Mouse (Mus musculus): ENCODE results near the gene Supt16. TPM values are rescaled to one million over a fixed set of nuclear protein-coding genes. Genes with fewer than 3 reads are reported as not detected.

Supt16 gene
- 10 to 100 TPM; 71.3 to 73.2 TPM for total RNA-seq (2021)

GRCm38 (mm10) chr14:52197156-52197878, at the start of gene Supt16:
Gene Supt16 (minus strand): TSS chr14:52197416.
- peak; percentile 84 for DNase-seq
- intact Hi-C loops (cut with DNase I): no loop called here

- intact Hi-C loops (cut with DNase I): no loop called here
- DNase-seq: no peak
Observed at GRCm38 (mm10) chr14:52246129-52246528, 48.9 kb upstream of the Supt16 start.

DNA sequence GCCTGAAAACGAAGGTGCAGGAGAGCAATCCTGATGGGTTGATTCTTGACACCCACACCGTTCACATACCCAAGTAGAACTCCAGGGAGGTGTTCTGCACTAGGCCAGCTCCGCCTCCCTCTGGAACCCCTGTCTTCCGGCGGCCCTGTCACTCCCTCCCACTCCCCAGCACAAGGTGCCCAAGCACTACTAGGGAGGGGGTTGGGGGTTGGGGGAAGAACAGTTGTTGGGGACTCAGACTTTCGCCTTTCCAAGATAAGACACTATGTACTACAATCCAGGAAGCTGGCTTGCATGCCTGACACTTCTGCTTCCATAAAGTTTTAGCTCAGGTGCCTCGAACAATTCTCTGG, 47.5 kb upstream of the Supt16 start:
- intact Hi-C loops (cut with DNase I): no loop called here
- no peak for DNase-seq

DNA sequence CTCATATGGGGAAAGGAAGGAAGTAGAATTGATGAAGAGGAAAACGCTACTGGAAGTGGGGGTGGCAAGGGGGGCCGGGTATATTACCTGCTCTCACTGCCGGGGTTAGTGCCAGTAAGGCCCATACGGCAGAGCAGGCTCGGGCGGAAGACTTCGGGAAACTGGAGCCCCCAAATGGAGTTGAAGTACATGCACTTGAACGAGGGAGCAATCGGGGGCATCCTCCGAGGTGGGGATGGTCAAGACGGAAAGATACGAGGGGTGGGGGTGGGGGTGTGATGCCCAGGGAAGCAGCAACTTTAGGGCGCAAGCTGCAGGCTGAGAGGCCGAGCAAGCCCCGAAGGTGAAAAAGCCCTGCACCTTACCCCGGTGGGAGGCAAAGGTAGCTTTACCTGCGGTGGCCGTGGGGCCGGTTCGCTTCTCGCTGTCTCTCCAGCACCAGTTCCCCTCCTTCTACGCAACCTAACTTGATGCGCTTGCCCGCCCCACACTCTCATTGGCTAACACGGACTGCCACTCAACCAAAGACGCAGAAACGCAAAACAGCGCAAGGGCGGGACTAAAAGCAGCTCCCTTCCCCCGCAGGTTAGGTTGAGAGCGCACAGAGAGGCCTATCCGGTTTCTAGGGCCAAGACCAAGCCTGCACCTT, 46.9 kb upstream of the Supt16 start:
- intact Hi-C loops (cut with DNase I): no loop called here

DNA sequence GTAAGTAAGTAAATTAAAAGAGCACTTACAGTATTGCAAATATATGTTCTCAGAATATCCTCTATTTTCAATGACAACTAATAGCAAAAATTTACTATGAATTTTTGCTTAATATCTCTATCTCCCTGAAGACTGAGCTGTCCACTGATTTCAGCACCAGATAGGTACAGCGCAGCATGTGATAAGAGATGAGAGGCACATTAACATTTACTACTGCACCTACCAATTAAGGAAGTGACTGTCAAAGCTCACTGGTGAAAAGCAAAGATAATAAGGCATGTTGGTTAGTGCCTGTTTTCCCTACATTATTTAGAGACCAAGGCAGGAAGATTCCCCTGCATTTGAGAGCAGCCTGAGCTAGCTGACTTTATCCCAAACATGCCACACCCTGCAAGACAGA, 39.0 kb upstream of the Supt16 start:
- no peak for DNase-seq
- intact Hi-C loops (cut with DNase I): no loop called here

More for the DNA sequence above, 46.9 kb upstream of the Supt16 start:
- peak; percentile 99 for DNase-seq

DNA sequence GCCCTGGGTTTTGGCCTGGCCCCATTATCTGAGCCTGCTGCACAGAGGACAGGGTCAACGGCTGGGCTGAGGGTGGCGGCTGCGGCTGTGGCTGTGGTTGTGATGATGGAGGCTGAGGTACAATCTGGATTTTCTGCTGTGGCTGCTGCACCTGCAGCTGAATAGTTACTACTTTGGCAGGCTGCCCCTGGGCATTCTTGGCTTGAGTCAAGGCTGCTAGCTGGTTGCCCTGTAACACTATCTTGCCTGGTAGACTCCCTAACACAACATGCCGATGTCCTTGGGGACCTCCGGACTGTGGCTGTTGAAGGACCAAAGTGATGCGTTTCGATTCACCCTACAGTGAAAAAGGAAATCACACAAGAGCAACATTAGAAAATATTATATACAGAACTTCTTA, 37.9 kb upstream of the Supt16 start:
- intact Hi-C loops (cut with DNase I): no loop called here
- DNase-seq: no peak

DNA sequence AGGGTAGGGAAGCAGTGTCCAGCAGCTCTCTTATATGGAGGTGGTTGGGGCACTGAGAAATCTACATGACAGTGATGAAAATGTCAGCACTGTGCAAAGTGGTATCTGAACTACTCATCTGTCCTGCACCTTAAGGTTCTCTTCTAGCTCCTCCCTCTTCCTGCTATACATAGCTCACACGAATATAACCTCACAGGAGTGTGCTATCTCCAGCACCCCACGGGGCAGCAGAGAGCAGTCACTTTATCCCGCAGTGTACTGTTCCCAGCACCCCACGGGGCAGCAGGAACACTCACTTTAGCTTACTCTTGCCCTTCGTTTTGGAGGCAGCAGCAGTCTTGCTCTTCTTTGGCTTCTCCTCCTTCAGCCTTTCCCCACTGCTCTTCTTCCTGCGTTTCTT, 35.0 kb upstream of the Supt16 start:
- intact Hi-C loops (cut with DNase I): no loop called here
- no peak for DNase-seq

DNA sequence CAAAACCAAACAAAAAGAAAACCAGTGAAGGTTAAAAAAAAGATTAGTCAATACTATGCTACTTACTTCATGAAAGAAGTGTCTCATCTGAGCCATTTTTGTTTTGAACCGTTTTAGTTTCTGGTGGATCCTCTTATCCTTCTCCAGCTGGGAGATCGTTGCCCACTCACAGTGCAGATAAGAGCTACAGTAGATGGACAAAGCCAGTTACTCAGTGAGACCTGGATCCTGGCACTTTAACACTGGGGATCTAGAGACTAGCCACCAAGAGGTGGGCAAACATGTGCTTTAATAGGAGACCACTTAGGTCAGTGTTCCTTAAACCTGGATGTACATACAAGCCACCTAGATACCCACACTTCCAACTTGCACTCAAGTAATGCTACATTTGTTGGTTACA, 28.8 kb upstream of the Supt16 start:
- intact Hi-C loops (cut with DNase I): no loop called here
- no peak for DNase-seq

GRCm38 (mm10) chr14:52217261-52217660, 20.0 kb upstream of the Supt16 start:
- DNase-seq: no peak
- intact Hi-C loops (cut with DNase I): loop anchor here (10.0 kb wide), 1 partner anchor 142 kb away; no protein-coding TSS in a partner anchor

DNA sequence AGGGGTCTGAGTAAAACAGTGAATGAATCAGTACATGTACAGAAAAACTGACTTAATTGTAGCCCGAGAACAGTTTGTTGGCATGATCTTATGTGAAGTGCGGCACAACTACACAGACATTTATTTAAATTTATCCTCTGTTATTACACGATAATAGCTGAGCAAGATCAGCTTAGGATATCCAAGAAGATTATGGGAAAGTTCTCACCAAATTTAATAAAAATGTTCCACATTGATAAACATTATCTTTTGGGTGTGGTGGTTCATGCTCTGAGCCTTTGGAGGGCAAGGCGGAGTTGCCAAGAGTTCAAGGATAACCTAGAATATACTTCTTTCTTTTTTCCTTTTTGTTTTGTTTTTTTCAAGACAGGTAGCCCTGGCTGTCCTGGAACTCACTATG, 2.2 kb upstream of the Supt16 start:
- no peak for DNase-seq
- intact Hi-C loops (cut with DNase I): no loop called here

DNA sequence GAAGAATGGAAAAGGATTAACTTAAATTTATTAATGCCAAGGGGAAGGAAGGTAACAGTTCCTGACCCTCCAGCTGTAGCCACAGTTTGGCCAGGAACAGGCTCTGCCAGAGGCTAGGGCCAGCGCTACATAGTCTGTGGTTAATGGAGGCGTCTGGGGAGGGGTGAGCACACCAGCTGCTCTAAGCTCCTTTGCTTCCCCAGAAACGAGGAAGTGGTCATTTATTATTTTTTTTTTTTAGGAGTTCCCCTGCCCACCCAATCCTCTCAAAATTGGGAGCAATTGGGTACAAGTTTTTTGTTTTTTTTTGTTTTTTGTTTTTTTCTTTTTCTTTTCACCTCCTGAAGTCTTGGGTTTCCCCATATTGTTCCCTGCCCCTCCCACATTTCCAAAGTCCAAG, 925 bp upstream of the Supt16 start:
- no peak for DNase-seq
- intact Hi-C loops (cut with DNase I): no loop called here

- DNase-seq: peak; percentile 24
- intact Hi-C loops (cut with DNase I): no loop called here
Observed at GRCm38 (mm10) chr14:52196230-52197155, 723 bp downstream of the Supt16 start.

GRCm38 (mm10) chr14:52195691-52196090, 1.5 kb downstream of the Supt16 start:
- peak; percentile 60 for DNase-seq
- intact Hi-C loops (cut with DNase I): no loop called here

- intact Hi-C loops (cut with DNase I): no loop called here
- DNase-seq: peak; percentile 16
Observed at GRCm38 (mm10) chr14:52190740-52191359, 6.4 kb downstream of the Supt16 start.

DNA sequence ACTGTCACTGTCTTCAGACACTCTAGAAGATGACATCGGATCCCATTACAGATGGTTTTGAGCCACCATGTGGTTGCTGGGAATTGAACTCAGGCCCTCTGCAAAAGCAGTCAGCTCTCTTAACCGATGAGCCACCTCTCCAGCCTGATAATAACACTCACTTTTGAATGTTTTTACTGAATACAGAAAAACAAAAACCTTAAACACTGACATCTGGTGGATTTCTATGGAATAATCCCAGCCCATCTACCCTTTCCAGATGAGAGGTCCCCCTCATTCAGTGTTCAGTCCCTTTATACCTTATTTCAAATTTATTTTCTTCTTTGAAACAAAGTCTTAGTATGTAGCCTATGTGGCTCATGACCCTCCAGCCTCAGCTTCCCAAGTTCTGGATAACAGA, 7.7 kb downstream of the Supt16 start:
- intact Hi-C loops (cut with DNase I): loop anchor here (1.0 kb wide), 1 partner anchor 65 kb away; no protein-coding TSS in a partner anchor
- DNase-seq: no peak

DNA sequence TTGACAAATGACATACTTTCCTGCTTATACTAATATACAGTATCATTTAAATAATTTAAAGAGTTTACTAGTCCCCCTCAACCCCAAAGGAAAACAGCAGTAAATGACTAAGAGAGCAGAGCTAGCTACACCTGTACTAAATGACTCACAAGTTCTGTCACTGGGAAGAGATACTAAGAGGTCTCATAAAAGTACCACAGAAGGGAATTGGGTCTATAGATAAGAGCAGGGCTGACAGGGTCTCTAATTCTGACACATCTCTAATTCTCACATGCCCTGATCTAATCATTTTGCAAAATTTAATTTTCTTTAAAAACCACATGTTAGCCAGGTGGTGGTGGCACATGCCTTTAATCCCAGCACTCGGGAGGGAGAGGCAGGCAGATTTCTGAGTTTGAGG, 8.4 kb downstream of the Supt16 start:
- intact Hi-C loops (cut with DNase I): loop anchor here (1.0 kb wide), 1 partner anchor 64 kb away; no protein-coding TSS in a partner anchor
- no peak for DNase-seq

DNA sequence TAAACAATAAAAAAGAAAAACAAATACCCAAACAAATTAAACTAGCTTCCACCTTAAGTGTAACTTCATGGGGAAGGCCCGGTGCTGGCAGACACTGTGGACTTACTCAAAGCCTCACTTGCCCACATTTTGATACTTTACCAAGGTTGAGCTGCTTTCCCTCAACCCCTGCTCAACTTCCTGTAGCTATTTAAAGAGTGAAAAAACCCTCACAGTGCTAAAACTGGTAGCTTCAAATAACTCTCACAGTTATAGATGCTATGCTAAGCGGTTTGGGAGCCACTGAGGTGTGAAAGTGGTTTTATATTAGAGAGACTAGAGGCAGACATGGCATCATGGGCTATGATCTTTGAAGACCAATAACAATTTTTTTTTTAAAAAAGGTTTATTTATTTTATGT, 30.6 kb downstream of the Supt16 start:
- DNase-seq: no peak
- intact Hi-C loops (cut with DNase I): no loop called here

DNA sequence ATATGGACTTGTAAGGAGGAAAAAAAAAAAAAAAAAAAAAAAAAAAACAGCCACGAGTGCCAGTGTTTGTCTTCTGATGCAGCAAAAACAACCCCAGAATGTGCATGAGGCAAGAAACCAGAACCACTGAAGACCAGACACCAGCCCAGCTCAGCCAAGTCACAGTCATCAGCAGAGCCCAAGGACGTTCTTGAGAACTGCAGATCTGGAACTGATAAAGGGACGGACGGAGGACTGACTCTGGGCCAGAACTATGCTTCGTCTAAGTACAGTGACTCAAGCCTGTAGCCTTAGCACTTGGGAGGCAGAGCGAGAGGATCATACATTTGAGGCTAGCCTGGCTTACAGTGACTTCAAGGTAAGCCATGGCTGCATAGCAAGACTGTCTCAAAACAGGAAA, 36.3 kb downstream of the Supt16 start:
- intact Hi-C loops (cut with DNase I): no loop called here
- DNase-seq: no peak

DNA sequence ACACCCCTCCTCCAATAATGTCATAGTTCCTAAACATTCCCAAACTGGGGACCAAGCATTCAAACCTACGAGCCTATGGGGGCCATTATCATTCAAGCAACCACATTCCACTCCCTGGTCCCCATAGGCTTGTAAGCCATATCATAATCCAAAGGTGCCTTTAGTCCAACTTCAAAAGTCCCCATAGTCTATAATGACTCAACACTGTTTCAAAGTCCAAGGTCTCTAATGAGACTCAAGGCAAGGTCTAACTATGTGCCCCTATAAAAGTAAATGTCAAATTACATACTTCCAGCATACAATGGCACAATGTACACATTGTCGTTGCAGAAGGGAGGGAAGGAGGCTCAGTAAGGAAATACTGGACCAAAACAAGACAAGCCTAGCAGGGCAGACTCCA, 42.2 kb downstream of the Supt16 start:
- intact Hi-C loops (cut with DNase I): no loop called here
- no peak for DNase-seq

- intact Hi-C loops (cut with DNase I): no loop called here
- DNase-seq: no peak
Observed at GRCm38 (mm10) chr14:52152613-52153012, 44.6 kb downstream of the Supt16 start.

DNA sequence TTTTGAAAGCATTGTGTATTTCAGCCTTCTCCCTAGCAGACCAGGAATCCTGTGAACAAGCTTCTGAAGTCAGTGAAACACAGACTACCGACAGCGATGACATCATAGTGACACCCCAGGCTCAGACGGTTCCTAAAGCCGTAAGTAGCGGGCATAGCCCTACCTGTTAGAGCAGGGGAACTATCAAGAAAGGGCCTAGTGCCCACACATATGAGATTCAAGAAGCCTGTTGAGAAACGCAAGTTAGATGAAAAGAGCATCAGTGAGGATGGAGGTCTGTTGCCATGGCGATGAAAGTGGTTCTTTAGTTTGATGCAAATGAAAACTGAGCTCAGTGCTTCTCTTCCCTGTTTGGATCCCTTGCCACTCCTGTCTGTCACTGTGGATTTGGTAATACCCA, 45.0 kb downstream of the Supt16 start:
- intact Hi-C loops (cut with DNase I): no loop called here
- DNase-seq: no peak

Measured in left cerebral cortex, postnatal 4 days (tissue).